Mouse (Mus musculus): Measurements from ENCODE around the gene Cldn2. TPM values are rescaled to one million over a fixed set of nuclear protein-coding genes. Genes with fewer than 3 reads are reported as not detected.
A peak's percentile ranks its signal among the peaks of the same experiment; 100 is the strongest.

Gene Cldn2
- polyA plus RNA-seq, 2 experiments from 2014 or later = not detected

DNA sequence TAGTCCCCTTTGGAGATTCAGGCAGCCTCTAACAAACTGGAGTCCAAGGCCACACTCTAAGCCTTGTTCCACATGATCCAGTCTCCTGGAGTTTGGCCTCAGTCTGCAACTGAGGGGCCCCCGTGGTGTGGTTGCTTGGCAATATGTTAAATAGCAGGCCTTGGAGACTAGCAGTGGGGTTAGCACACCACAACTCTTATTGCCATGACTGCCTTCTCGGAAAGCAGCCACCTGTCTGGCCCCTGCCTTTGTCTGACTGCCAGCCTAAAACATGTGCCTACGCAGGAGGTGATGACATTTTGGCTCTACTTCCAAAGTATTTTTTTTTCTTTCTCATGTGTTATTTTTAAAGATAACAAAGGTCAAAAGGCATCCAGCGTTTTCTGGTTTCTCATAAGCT is 7.5 kb downstream of the Cldn2 start:
- no peak for ATAC-seq

DNA sequence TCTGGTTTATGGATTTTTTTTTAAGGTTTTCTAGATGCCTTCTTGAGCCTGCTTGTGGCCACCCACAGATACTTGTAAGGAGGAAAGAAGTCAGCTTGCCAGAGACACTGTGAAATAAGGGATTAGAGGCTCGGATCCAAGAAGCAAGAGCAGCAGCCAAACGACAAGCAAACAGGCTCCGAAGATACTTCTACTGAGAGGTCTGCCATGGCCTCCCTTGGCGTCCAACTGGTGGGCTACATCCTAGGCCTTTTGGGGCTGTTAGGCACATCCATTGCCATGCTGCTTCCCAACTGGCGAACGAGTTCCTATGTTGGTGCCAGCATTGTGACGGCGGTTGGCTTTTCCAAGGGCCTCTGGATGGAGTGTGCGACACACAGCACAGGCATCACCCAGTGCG is 7.9 kb downstream of the Cldn2 start:
- no peak for ATAC-seq

DNA sequence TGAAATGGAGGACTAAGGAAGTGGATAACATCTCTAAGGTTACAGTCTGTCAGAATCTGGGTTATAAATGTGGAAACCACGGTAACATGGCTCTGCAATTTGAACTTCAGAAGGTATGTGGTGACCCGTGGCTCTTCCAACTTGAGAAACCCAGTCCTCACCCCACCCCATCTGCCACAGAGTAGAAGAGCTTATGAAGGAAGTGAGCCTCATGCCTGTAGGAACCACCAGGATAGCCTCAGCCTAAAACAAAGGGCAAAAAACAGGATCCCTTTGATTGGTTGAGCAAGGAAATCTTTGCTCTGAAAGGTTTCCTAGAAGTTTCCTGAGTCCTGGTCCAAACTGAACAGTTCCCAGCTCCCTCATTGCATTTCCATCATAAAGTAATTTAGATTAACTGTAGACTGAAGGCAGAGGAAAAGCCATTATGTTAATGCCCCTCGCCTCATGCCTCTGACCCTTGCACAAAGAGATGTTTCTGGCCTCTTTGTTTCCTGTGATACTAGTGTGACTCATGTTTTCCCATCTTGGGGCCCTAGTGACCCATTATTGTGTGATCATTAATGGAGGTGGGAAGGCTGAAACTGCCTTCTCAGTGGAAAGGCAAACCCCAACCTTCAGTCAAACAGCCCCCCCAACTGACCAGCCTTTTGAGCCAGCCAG is 12.1 kb downstream of the Cldn2 start:
- ATAC-seq = peak; percentile 29

DNA sequence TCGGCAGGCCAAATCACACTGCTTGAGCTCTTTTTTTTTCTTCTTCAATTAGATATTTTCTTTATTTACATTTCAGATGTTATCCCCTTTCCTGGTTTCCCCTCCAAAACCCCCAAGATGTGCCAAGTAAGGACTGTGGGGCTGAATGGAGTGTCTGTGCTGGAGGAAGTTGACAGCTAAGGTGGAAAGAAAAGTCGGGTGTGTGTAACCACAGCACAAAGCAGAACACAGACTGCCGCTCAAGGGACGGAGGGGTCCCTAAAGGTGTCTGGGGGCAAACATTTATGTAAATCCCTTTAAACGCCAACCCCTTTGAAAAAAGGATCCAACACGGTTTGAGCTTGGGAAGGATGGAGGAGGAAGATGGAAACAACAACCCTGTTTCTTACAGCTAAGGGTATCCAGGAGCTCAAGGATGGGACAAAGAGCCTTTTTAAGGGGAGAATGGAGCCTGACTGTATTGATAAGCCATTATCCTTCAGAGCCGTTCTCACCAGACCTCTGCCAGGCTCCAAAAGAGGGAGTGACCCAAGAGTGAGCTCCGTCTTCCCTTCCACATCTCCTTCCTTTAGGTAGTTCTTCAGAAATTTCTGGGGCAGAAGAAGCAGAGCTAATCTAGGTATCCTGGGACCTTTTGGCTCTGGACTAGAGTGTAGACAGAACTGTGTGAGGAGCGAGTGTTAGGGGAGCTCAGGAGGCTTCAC is 12.8 kb downstream of the Cldn2 start:
- peak; percentile 47 for ATAC-seq

DNA sequence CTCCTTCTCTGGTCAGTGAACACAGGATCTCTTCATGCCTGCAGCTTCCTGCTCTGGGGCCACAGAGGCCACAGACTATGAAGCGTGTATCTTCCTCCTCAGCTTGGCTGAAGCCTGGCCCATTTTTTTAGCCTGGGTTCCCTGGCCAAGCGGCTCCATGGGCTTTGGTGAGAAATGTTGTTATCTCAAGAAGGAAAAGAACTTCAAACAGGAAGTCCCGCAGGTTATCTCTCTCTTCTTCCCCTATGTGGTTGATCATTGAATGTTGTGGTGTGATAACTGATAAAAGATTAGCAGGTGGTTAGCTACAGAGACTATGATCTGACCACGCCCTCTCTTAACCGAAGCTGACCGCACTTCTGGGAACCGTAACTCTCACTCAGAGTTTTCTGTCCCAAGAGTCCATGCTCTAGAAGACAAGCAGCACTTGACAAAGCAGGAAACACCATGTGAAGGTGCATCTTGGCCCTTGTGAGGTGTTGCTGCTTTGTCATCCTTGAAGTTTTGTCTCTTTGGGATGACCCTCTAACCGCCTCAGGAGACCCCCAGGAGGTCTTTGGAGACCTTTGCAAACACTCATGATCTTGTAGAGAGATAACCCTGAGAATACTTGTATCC is 13.5 kb downstream of the Cldn2 start:
- ATAC-seq = peak; percentile 39

DNA sequence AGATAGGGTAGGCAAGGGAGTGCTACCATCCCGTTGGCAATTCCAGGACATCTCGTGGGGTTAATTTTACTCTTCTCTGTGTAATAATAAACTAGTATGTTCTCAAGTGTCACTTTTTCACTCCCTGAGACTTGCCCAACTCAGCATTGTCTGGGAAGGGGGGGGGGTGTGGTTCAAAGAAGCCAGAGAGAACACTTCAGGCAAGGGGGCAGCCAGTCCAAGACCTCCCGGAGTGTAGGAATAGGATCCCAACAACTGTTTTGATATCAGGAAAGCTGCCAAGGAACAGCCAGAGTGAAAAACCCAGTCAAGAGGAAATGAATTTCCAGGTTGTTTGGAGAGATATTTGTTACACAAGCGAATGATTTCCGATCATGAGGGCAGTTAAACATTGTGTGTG is 14.6 kb downstream of the Cldn2 start:
- no peak for ATAC-seq

DNA sequence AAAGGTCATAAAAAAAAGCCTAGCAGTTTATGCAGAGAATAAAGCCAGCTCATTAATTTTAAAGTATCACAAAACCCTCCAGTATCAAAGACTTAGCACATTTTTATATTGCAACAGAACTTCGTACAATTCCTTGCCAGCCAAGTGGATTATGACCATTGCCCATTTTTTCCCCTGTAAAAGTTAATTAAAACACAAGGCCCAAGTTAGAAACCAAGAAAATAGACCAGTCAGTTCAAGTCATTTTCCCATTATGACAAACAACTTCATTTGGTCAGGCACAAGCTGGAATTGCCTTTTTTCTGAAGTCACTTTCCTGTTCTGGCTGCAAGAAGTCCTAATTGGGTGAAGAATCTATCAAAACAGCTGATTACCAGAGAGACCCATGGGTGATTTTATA is 24.8 kb downstream of the Cldn2 start:
- ATAC-seq = no peak

DNA sequence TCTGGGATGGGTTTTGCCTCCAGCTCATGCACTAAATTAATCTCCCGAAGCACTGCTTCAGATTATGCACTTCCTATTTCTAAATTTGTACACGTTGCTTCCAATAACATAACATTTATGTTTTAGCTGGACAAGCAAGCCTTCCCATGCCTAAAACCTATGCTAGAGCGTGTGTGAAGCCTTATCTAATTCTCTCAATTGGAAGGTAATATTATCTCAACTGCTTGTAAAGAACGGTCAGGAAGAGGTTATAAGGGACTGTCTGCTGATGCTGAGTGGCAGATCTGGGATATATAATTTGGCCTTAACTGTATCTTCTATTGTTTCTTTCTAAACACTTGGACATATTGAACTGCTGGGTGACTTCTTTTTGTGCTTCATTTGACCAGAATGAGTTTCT is 26.3 kb downstream of the Cldn2 start:
- ATAC-seq = no peak

DNA sequence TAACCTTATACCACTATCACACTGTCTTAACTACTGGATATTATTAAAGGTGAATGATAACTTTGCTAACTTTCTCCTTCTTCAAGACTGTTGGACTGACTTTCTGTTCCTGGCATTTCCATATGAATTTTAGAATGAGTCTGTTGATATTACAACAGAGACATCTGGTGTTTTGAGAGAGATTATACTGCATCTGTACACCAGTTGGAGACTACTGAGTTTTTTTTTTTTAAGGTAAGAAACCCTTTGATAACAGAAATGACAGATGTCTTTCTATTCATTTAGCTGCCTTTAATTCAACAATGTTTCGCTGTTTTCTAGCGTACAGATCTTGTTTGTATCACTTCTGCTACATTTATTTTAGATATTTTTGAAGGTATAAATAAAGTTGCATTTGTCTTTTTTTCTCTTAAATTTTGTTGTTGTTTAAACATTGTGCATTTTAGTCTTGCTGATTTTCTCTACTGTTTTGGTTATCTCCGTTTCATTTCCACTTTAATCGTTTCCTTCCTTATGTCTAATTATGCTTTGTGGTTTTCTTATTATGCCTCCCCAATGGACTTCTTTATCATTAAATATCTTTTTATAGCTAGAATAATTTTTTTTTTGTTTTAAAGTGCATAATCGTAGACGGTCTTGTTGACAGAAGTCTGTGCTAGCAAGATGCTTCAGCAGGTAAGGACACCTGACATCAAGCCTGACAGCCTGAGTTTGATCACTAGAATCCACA is 27.9 kb downstream of the Cldn2 start:
- no peak for ATAC-seq

DNA sequence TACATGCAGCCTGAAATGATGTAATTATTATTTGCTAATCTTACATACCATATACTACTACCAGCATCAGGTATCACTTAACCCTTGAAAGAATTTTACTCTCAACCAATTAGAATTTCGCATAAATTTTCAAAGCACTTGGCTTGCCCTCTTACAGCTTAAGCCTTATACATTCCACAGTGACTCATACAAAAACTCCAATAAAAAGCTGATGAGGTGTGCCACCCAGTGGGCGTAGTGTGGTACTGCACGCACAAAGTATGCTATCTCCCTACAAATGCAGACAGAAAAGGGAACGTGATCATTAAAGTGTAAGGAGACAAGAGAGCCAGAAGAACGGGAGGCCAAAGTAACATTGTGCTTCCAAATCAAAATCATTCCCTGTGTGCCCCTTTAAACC is 31.8 kb downstream of the Cldn2 start:
- peak; percentile 70 for ATAC-seq

DNA sequence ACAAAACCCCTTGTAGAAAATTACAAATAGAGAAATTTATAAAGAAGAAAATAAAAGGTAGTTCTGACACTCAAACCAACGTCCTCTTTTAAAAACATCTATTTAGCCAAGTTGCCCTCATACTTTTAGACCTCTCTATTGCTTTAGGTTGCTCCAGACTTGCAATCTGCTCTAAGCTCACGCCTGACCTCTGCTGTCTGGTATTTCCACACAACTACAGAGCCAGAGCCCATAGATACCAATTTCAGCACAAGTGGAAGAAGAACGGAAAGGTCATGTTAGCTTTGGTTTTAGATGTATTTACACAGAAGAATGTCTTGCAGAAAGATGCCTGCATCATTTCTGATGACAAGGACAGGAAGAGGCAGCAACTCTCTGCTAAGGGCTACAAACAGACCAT is 38.4 kb downstream of the Cldn2 start:
- ATAC-seq = no peak

DNA sequence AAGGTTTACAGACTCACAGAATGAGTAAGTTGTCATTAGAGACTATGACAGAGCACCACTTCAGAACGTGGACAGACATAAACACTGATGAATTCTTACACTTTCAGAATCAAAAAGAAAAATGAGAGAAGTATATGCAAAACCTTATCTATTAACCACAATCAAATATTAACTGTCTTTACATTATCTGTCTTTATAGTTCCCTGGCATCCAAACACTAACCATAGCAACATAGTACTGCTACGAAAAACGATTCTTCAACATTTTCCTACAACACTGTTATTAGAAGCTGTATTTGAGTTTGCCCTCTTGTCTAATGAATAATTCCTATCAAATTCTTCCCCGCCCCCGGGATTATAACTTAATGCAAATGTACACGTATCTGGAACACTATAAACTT is 40.5 kb downstream of the Cldn2 start:
- no peak for ATAC-seq

DNA sequence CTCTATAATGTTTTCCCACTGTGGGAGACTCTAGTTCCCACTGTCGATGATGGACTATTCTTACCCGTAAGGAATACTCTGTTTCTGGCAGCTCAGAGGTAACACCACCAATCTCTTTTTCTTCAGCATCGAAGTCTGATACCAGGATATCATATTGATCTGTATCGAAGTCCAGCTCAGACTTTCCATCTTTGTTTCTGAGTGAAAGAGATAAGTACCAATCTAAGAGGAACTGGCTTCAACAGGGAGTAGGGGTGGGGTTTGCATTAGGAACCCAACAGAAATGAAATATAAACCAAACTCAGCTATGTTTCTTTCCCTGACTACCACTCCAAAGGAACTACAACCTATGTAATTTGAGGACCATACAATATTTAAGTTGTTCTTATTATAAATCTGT is 54.2 kb downstream of the Cldn2 start:
- ATAC-seq = no peak

DNA sequence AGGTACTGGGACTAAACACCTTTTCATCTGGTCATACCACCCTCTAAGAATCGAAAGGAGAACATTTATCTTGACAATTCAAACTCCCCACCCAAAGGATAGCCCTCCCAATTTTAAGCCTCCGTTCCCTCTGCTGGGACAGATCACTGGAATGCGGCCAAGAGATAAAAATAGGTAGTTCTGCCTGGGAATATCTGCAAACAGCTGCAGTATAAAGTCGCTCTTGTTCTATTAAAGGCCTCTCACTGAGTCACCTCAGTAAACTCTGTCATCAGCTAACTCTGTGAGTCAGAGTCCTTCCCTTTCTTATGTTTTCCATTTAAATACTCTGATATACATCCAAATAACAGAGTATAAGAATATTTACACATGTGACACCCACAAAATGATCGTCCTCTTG is 58.8 kb downstream of the Cldn2 start:
- ATAC-seq = no peak

Other genes starting within 250 kb of the Cldn2 start
- under 1 TPM; 0.24 to 0.86 TPM for gene Rnf128, start 237.5 kb upstream of the Cldn2 start, polyA plus RNA-seq (2017; shearing (Covaris generic))
- gene Tbc1d8b, start 115.8 kb upstream of the Cldn2 start, polyA plus RNA-seq (2017; shearing (Covaris generic)) = 1 to 10 TPM; 5.6 to 7.8 TPM
- 1 to 10 TPM in 1 of 2 experiments, not detected in 1; 3.7 TPM for gene Gm15013, start 86.3 kb upstream of the Cldn2 start, polyA plus RNA-seq (2017; shearing (Covaris generic))
- gene Ripply1, start 18.5 kb upstream of the Cldn2 start, polyA plus RNA-seq (2017; shearing (Covaris generic)) = not detected
- gene Morc4, start 70.8 kb downstream of the Cldn2 start, polyA plus RNA-seq (2017; shearing (Covaris generic)) = not detected
- gene Rbm41, start 197.8 kb downstream of the Cldn2 start, polyA plus RNA-seq (2017; shearing (Covaris generic)) = 1 to 10 TPM; 7.0 to 8.5 TPM